In genomic region chr13:59711984-59712383, GRCm38 (mm10) we compare ENCODE assay signal across 18 mouse cellular contexts. TPM values are rescaled to one million over a fixed set of nuclear protein-coding genes. Genes with fewer than 3 reads are reported as not detected.
A peak's percentile ranks its signal among the peaks of the same experiment; 100 is the strongest.
DNase-seq lines count a peak whose midpoint lies in the region; ATAC-seq and TF ChIP-seq lines count a peak whose summit lies in the region.
"Not testable (repeated sequence)": the region's sequence is repeated elsewhere in the genome, so short reads cannot be mapped to it uniquely, and the experiment has no call there.
"Had no signal": no experiment of that assay in that cellular context is flagged by ENCODE, and none has a peak within 500 bp of the region (broad histone marks: within the 10 kb centered on the region; RNA-seq: fewer than 3 reads in every experiment).

Spata31d1b (plus strand) TSS chr13:59712284.

- H3K4me1 ChIP-seq in G1E (ENCODE audit: insufficient read depth, low read depth, low read length), result peaks cover 36% of the 10 kb centered on the region
- not testable (repeated sequence) for H3K4me1 ChIP-seq in testis, adult 2 months (ENCODE audit: control insufficient read depth, insufficient read depth, low read length)

- ATAC-seq in G1E (ENCODE audit: extremely low read depth, insufficient number of reproducible peaks, low FRiP score, poor library complexity, severe bottlenecking) (peak; percentile 22; the same call in 1 of the 2 replicates), Patski (peak; percentile 31)

- TF ChIP-seq POLR2A in testis, adult 2 months (IDR thresholded peaks at IDR 0.05; ENCODE audit: control insufficient read depth, low read depth, low read length), result not testable (repeated sequence)

- not testable (repeated sequence) for H3K36me3 ChIP-seq in G1E (replicated peaks); testis, adult 2 months (ENCODE audit: control insufficient read depth, insufficient read depth, low read length)

- POLR2A ChIA-PET in Patski (lab: Charles Lee), result not testable (repeated sequence)

- not testable (repeated sequence) for H3K4me3 ChIP-seq in G1E (ENCODE audit: low read depth, low read length)
- peak within 1 kb of the TSS; percentile 69 for H3K4me3 ChIP-seq in testis, adult 2 months (ENCODE audit: control insufficient read depth, low read depth, low read length)

- H3K9me3 ChIP-seq in G1E (replicated peaks), result not testable (repeated sequence)

- in situ Hi-C loops in Patski (cut with MboI; ENCODE audit: low pct_unique_long_range_greater_than_20kb), result not testable (repeated sequence)

- CTCF ChIA-PET in Patski (lab: Charles Lee), result interaction anchor here (1.4 kb wide), 1 partner anchor 17 kb away, joined by 3 read pairs; no protein-coding TSS in a partner anchor

- H3K27me3 ChIP-seq in G1E (ENCODE audit: insufficient read depth, low read length), result peaks cover 54% of the 10 kb centered on the region
- not testable (repeated sequence) for H3K27me3 ChIP-seq in Patski; testis, adult 2 months (ENCODE audit: control insufficient read depth, insufficient read depth, low read length)

- not testable (repeated sequence) for TF ChIP-seq CTCF in G1E (IDR thresholded peaks at IDR 0.05; ENCODE audit: low read depth, low read length); Patski (IDR thresholded peaks at IDR 0.05); testis, adult 2 months (IDR thresholded peaks at IDR 0.05; ENCODE audit: control insufficient read depth, insufficient read depth, insufficient replicate concordance, low read depth, low read length)

- H3K27ac ChIP-seq in testis, adult 2 months (ENCODE audit: control insufficient read depth, insufficient read depth, low read depth, low read length), result not testable (repeated sequence)

- not testable (repeated sequence) for DNase-seq in G1E (ENCODE audit: low spot score); Patski (ENCODE audit: low read depth, low spot score)
- peak; percentile 37 for DNase-seq in R1 (ENCODE audit: low read depth, low spot score)
- peak; percentile 58 for DNase-seq in ZHBTc4 (ENCODE audit: low read depth, low spot score)

RNA-seq across cellular contexts. Expression of gene Spata31d1b, which starts in this region (rescaled TPM):
- total RNA-seq in G1E (2014; fragmentation: Nextera tagmentation) (not detected in 2 replicates), G1E (2017) (0.06 and 0.22 TPM in 2 replicates)
- polyA plus RNA-seq in G1E (2012) (not detected in 2 replicates), Patski (2021) (not detected)
- polyA plus RNA-seq in testis, adult 2 months (2012; rRNA removed), result 118 and 120 TPM in 2 replicates
- total RNA-seq: adrenal gland, adult 18-20 months; adrenal gland, adult 2 months; adrenal gland, adult 8-10 months; adrenal gland, postnatal 10 days; adrenal gland, postnatal 14 days; adrenal gland, postnatal 25 days; adrenal gland, postnatal 36 days; adrenal gland, postnatal 4 days; MEL had no signal
- polyA plus RNA-seq: activated CD4-positive, CD25-positive, alpha-beta regulatory T cell, adult 4 months; adrenal gland, adult 2 months; C2C12; CD4-positive, CD25-positive, alpha-beta regulatory T cell, adult 4 months; cerebellum, adult 2 months had no signal

Comparison
In these comparisons a context has a peak if more than half of its experiments do, and no peak if none do; other contexts are left out.
1. RNA of gene Spata31d1b (polyA plus RNA-seq): 118 to 120 TPM in testis, adult 2 months; not detected in G1E and not detected in Patski (single experiment); every median in the first group is over 100 times any median in the second.
2. Peak in ATAC-seq in G1E; RNA of the gene not detected or under 1 TPM.
3. Peak in ATAC-seq in Patski; RNA of the gene not detected or under 1 TPM.